Mouse (Mus musculus): Measurements from ENCODE around the gene Depp1.
A peak's percentile ranks its signal among the peaks of the same experiment; 100 is the strongest.
"Not testable (repeated sequence)": the region's sequence is repeated elsewhere in the genome, so short reads cannot be mapped to it uniquely, and the experiment has no call there.

The Depp1 gene

GRCm38 (mm10) chr6:116650406-116650805 lies at the start of gene Depp1:
Gene Depp1, plus strand, starts transcription at chr6:116650609.
- DNase-seq = peak; percentile 95

GRCm38 (mm10) chr6:116600969-116601368 lies 49.4 kb upstream of the Depp1 start:
- DNase-seq = not testable (repeated sequence)

DNA sequence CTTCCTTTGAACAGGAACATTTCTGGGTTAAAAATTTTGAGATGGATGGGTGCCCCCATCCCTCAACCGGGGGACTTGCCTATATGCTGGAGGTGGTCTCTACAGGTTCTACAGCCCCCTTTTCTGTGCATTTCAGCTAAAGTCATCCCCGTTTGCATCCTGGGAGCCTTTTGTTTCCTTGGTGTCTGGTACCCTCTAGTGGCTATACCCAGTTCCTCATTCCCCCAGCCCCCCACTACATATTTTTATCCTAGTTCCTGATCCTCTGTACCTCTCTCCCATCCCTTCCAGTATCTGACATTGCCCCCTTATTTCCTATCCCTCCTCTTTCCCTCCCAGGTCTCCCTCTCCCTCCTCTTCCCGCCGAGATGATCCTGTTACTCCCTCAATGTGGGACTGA lies 43.2 kb upstream of the Depp1 start:
- DNase-seq = no peak

DNA sequence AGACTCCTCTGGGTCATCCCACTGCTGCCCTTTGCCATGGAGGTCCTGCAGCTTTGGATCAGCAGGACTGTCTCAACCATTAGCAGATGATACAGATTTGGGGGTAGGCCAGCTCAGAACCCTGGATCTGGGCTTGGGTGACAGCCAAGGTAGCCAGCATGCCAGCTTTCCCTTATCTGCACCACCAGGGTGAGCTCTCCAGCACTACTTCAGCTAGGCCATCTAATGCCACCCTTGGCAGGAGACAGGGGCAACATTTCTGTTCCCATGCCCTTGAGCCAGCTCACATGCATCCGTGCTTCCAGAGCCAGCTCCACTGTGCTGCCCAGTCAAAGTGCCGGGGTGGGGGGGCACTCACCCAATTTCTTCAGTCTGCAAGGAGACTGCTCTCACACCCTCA lies 34.7 kb upstream of the Depp1 start:
- no peak for DNase-seq

DNA sequence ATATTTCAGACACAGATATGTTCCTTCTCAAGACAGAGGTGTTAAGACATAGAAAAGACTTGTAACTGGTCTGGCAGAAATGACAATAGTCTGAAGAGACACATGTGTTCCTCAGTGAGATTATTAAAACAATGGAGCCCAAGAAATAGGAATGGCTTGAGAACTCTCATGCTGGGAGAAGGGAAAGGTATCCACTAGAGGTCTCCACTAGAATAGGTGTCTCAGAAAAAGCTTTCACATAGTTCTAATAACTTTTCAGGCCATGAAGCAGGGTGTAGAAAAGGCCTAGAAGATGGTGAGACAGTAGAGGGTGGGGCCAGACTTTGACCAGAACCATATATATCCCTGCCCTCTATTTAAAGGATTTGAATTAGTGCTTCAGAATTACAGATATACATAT lies 32.3 kb upstream of the Depp1 start:
- no peak for DNase-seq

GRCm38 (mm10) chr6:116621318-116622023 lies 28.9 kb upstream of the Depp1 start:
- DNase-seq = no peak

DNA sequence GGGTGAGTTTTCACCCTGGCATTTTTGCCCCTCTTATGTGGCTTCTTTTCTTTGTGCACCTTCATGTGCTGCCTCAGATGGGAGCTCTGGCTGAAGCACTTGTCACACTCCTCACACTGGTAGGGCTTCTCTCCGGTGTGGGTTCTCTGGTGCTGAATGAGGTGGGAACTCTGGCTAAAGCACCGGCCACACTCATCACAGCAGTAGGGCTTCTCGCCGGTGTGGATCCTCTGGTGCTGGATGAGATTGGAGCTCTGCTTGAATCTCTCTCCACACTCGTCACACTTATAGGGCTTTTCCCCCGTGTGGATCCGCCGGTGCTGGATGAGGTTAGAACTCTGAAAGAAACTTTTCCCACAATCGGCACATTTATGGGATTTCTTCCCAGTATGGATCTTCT lies 24.0 kb upstream of the Depp1 start:
- DNase-seq = not testable (repeated sequence)

GRCm38 (mm10) chr6:116628095-116628494 lies 22.3 kb upstream of the Depp1 start:
- no peak for DNase-seq

- DNase-seq = peak; percentile 57
Observed at GRCm38 (mm10) chr6:116628539-116629171, 21.8 kb upstream of the Depp1 start, which contains the start of gene Zfp422. Gene Zfp422, minus strand, starts transcription at chr6:116628999.

DNA sequence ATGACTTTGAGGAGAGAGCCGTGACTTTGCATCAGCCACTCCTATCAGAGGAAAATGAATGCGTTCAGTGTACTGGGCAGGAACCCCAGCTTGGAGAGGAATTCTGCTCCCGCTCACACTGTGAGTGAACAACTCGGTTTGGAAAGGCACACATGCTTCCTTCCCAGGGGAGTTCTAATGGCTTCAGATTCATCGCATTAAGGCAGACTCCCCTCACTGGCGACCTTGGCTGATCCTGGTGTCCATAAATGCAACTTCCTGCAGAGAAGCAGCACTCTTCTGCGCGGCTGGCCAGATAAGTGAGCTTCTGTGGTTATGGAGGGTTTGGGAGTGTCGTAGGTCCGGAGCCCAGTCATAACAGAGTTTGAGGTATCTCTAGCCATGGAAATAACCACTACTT lies 20.6 kb upstream of the Depp1 start:
- no peak for DNase-seq

GRCm38 (mm10) chr6:116632129-116632528 lies 18.3 kb upstream of the Depp1 start:
- DNase-seq = peak; percentile 93

DNA sequence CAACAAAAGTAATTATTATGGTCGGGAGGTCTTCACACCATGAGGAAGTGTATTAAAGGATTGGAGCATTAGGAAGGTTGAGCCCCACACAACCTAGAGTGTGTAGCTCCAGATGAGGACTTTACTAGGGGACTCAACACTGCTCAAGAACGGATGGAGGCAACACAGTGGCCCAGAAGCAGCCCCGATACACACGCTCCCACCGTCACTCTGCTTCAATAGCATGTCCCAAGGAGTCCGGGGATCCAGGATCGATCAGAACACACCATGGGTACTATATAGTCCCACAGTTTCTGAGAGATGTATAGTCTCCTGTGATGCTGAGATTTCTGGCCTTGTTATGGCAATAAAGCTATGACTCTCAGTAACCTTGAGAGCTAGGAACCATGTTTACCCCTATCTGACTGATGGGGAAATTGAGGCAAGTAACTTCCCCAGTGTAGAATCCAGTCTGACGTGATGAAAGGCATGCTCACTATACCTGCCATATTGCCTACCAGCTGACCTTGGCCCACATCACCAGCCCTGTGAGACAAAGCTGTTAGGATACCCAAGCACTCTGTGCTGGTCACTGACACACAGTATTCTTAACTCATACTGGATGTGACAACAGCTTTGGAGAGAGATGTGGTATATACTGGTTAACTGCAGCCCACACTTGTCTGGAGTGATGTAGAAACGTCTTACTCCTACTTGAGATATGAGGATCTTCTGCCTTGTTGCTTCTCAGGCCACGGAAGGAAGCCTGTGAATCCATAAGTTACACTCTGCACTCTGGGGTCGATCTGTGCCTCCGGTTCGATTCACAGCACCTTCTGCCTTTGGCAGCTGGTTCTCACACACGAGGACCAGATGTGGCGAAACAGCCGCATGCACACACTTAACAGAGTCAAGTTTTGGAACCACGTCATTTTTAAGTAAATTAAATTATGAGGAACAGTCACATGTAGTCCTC lies 16.4 kb upstream of the Depp1 start:
- DNase-seq = no peak

DNA sequence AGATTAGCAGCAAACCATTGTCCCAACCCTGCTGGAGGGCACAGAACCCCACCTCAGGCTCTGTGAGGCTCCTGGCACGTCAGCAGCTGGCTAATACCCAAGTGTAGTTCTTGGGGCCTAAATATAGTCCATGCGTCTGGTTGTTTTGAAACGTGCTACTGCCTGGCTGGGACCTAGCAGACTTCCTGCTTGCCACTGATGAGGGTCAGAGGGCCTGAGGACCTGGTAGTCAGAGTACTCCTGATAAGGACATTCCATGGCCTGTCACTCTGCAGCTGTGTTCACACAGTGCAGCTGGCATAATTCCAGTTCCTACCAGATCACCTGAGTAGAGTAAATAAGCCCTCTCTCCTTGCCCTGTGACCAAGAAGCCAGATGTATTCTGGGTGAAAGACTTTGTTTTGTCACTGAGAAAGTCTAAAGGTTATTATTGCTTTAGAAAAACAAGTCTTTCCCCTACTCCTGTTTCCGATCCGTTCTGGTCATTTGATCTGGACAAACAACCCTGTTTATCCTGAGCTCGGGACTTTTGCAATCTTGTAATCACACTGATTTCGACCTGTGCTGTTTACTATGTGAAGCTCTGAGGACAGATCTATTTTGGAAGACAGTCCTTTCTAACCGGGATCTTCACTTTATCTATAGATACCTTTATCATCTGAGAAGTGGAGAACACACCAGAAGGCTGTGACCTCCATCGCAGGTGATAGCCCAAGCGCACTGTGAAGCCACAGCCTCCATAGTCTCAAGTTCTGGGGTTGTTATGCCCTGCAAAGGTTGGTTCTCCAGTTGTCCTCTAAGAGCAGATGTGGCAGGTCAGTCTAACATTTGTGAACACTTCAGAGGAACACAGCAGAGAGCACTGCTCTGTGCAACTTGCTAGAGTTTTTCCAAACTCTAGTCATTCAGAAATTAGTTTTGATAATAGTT lies 14.9 kb upstream of the Depp1 start:
- DNase-seq = peak; percentile 93

GRCm38 (mm10) chr6:116636581-116637235 lies 13.7 kb upstream of the Depp1 start:
- DNase-seq = no peak

GRCm38 (mm10) chr6:116637496-116637895 lies 12.9 kb upstream of the Depp1 start:
- DNase-seq = no peak

DNA sequence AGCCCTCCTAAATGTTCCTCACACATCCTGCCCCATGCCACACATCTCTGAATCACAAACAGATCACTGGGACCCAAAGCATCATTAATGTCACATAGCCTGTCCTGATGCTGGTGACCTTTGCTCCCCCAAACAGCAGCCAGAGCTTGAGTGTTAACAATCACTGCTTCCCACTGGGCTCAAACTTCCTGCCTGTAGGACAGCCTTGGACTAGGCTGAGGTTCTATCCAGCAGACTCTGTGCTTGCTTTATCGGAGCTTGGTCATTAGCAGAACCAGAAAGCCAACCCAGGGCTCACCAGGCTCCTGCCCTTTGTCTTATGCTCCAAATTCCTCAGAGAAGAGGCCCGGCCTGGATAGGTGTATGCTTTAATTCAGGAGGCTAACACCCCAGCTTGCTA lies 11.5 kb upstream of the Depp1 start:
- DNase-seq = no peak

DNA sequence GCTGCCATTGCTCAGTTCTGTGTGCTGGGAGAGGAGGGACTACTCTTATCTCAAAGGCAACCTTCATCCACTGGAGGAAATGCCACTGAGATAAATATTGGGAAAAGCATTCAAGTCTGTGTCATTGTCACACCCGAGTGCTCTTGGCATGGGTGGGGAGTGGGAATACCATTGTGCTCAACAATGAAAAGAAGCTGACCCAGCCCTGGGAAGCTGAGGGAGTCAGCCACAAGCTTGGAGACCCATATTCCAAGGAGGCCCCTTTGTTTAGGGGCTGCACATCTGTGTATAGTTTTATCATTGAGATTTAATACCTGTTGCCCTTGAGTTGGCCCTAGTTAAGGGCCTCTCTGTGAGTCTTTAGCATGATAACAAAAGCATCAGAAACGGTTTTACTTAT lies 10.7 kb upstream of the Depp1 start:
- DNase-seq = no peak

DNA sequence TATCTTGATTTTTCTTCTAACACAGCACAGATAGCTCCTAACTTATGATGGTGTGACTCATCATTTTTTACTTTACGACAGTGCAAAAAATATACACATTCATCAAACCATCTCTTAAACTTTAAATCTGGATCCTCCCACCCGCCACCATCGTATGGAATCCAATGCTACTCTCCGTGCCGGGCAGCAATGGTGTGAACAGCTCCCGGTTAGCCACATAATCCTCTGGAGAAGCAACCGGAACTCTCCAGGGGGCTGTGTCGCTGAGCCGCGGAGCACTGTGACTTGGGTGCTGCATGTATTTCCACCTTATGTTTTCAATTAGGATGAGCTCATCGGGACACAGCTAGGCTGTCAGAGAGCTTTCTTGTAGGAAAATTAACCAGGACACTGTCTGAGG lies 7.5 kb upstream of the Depp1 start:
- DNase-seq = no peak

- DNase-seq = no peak
Observed at GRCm38 (mm10) chr6:116643881-116644280, 6.5 kb upstream of the Depp1 start.

DNA sequence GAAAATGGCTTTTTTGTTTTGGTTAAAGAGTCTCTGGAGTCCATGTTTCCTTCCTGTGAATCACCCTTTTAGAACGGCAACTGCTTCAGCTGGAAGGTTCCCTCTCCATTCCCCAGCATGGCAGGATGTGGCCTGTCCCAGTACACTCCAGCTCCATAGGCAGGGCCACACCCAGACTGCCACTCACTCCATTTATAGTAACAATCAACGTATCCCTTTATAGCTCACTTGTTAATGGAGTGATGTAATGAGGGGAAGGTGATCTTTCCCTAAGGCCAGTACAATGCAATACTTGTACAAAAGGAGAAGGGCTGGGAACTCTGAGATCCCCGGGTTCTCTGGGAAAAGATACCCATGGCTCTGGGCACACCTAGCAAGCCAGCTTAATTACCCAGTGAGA lies 6.1 kb upstream of the Depp1 start:
- DNase-seq = no peak

GRCm38 (mm10) chr6:116647763-116648162 lies 2.6 kb upstream of the Depp1 start:
- peak; percentile 80 for DNase-seq

DNA sequence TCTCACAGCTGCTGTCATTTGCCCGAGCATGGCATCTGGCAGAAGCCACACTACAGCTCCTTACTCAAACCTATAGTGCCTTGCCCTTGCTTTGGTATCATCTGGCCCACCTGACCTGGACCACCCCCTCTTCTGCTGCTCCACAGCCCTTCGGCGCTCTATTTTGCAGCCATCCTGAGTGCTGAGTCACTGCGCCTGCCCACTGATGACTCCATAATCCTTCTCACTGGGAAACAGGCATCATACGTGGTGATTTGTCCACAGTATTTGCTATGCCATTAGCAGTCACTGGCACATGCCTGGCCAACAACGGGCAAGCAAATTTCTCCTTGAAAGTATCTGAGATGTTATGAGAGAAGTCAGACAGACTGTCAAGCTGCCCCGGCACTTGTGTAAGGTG lies 598 bp upstream of the Depp1 start:
- no peak for DNase-seq

Data from kidney, adult 9 months (tissue).